In genomic region chr6:126475555-126475954, GRCm38 (mm10) we compare ENCODE assay signal across 16 mouse cellular contexts. TPM values are rescaled to one million over a fixed set of nuclear protein-coding genes. Genes with fewer than 3 reads are reported as not detected.
DNase-seq lines count a peak whose midpoint lies in the region; ATAC-seq and TF ChIP-seq lines count a peak whose summit lies in the region.
"Had no signal": no experiment of that assay in that cellular context is flagged by ENCODE, and none has a peak within 500 bp of the region (broad histone marks: within the 10 kb centered on the region; RNA-seq: fewer than 3 reads in every experiment).

No protein-coding gene starts in this region.

- H3K27ac ChIP-seq in heart, postnatal 0 days (ENCODE audit: low read depth): no peak overlapping the region
- H3K27ac ChIP-seq in lung, postnatal 0 days (ENCODE audit: low read length): no peak overlapping the region
- H3K27ac ChIP-seq: liver, embryonic 13.5 days; midbrain, embryonic 12.5 days; neural tube, embryonic 12.5 days had no signal

- H3K36me3 ChIP-seq in heart, postnatal 0 days (replicated peaks; ENCODE audit: control insufficient read depth, insufficient read depth, low read length): no peaks in the 10 kb centered on the region
- H3K36me3 ChIP-seq in lung, postnatal 0 days (ENCODE audit: insufficient read depth, low read length): no peaks in the 10 kb centered on the region
- H3K36me3 ChIP-seq: liver, embryonic 13.5 days; midbrain, embryonic 12.5 days; neural tube, embryonic 12.5 days had no signal

- TF ChIP-seq EP300 in heart, postnatal 0 days (IDR thresholded peaks at IDR 0.05; ENCODE audit: low read depth): no peak
- TF ChIP-seq EP300 in lung, postnatal 0 days (IDR thresholded peaks at IDR 0.05): no peak

- H3K9me3 ChIP-seq in heart, postnatal 0 days (replicated peaks; ENCODE audit: control insufficient read depth, low read length): no peaks in the 10 kb centered on the region
- H3K9me3 ChIP-seq in lung, postnatal 0 days (ENCODE audit: low read length): no peaks in the 10 kb centered on the region
- H3K9me3 ChIP-seq: liver, embryonic 13.5 days; midbrain, embryonic 12.5 days; neural tube, embryonic 12.5 days had no signal

- no peaks in the 10 kb centered on the region for H3K4me1 ChIP-seq in heart, postnatal 0 days (ENCODE audit: control insufficient read depth, insufficient read depth)
- no peaks in the 10 kb centered on the region for H3K4me1 ChIP-seq in lung, postnatal 0 days (ENCODE audit: insufficient read depth, low read depth, low read length)
- H3K4me1 ChIP-seq: liver, embryonic 13.5 days had no signal

- H3K27me3 ChIP-seq in heart, postnatal 0 days (ENCODE audit: control insufficient read depth, insufficient read depth, low read length): no peaks in the 10 kb centered on the region
- no peaks in the 10 kb centered on the region for H3K27me3 ChIP-seq in lung, postnatal 0 days (replicated peaks; ENCODE audit: insufficient read depth, low read length)
- H3K27me3 ChIP-seq: liver, embryonic 13.5 days; neural tube, embryonic 12.5 days had no signal

- DNase-seq in heart, postnatal 0 days (ENCODE audit: low spot score): no peak
- no peak for DNase-seq in heart, postnatal 36 days
- DNase-seq in adrenal gland, postnatal 14 days: peak; percentile 81
- DNase-seq in cerebellum, postnatal 10 days: peak; percentile 73 to 81
- no peak for DNase-seq in urinary bladder, postnatal 25 days (ENCODE audit: low spot score)
- no peak for DNase-seq in kidney, adult 11 months
- DNase-seq in lung, postnatal 0 days (ENCODE audit: low spot score): no peak
- DNase-seq: forebrain, postnatal 0 days; liver, embryonic 13.5 days; lung, postnatal 14 days had no signal

- no peak overlapping the region for H3K4me3 ChIP-seq in heart, postnatal 0 days (ENCODE audit: low read depth, low read length)
- H3K4me3 ChIP-seq in lung, postnatal 0 days (ENCODE audit: low read depth, low read length): no peak overlapping the region
- H3K4me3 ChIP-seq: liver, embryonic 13.5 days; midbrain, embryonic 12.5 days; neural tube, embryonic 12.5 days had no signal

- ATAC-seq in heart, postnatal 0 days (ENCODE audit: insufficient read depth, low read depth): 0 out of 2 replicates have a peak, but pooled peaks have one; percentile 14
- ATAC-seq in frontal cortex, adult (ENCODE audit: low TSS enrichment): no peak
- no peak for ATAC-seq in lung, postnatal 0 days
- ATAC-seq: CD4-positive, CD25-positive, alpha-beta regulatory T cell, adult 4 months; forebrain, postnatal 0 days; intestine, embryonic 16.5 days had no signal

- no peak overlapping the region for H3K9ac ChIP-seq in heart, postnatal 0 days (replicated peaks; ENCODE audit: low read depth, low read length)
- no peak overlapping the region for H3K9ac ChIP-seq in lung, postnatal 0 days (replicated peaks; ENCODE audit: low read depth)
- H3K9ac ChIP-seq: forebrain, postnatal 0 days; liver, embryonic 13.5 days; midbrain, embryonic 12.5 days; neural tube, embryonic 12.5 days had no signal

- WGBS in heart, postnatal 0 days: 54% methylated on average over 8 of the region's 8 CpGs
- 72% methylated on average over 8 of the region's 8 CpGs for WGBS in lung, postnatal 0 days

- intact Hi-C loops in heart, postnatal 36 days (cut with DNase I): no loop called here

- H3K4me2 ChIP-seq in heart, postnatal 0 days (ENCODE audit: low read depth, low read length): no peak overlapping the region
- no peak overlapping the region for H3K4me2 ChIP-seq in lung, postnatal 0 days (replicated peaks; ENCODE audit: low read depth, low read length)
- H3K4me2 ChIP-seq: liver, embryonic 13.5 days; midbrain, embryonic 12.5 days; neural tube, embryonic 12.5 days had no signal

- TF ChIP-seq CTCF in heart, postnatal 0 days (IDR thresholded peaks at IDR 0.05; ENCODE audit: low read depth): no peak
- no peak for TF ChIP-seq CTCF in lung, postnatal 0 days (IDR thresholded peaks at IDR 0.05)

RNA-seq across cellular contexts. Expression of gene Kcna5, which starts 59.7 kb away (rescaled TPM):
- total RNA-seq in heart, postnatal 0 days (2014; rRNA removed; ENCODE audit: low replicate concordance): 25.0 and 27.6 TPM in 2 replicates
- polyA plus RNA-seq in heart, postnatal 0 days (2015; fragmentation: Nextera tagmentation; extraction: Ambion mirVana): 9.0 and 9.2 TPM in 2 replicates
- total RNA-seq in heart, postnatal 36 days (2021): 10 to 100 TPM; 13.9 to 14.3 TPM
- 7.0 and 9.7 TPM in 2 replicates for total RNA-seq in adrenal gland, postnatal 14 days (2021)
- polyA plus RNA-seq in lung, postnatal 0 days (2015; fragmentation: Nextera tagmentation; extraction: Ambion mirVana): 1.5 TPM in 2 replicates
- total RNA-seq: hematopoietic stem cell, adult 5-6 weeks had no signal
- polyA plus RNA-seq: CD4-positive, CD25-positive, alpha-beta regulatory T cell, adult 4 months had no signal

Comparison
In these comparisons a context has a peak if more than half of its experiments do, and no peak if none do; other contexts are left out.
1. DNase-seq: peak in adrenal gland, postnatal 14 days (single experiment) and cerebellum, postnatal 10 days (2 of 2); none in heart, postnatal 0 days (single experiment), heart, postnatal 36 days (0 of 2), urinary bladder, postnatal 25 days (single experiment), kidney, adult 11 months (single experiment) and lung, postnatal 0 days (single experiment).